ENCODE assay signal across 8 mouse cellular contexts in genomic region chr12:91849045-91849467, GRCm38 (mm10). TPM values are rescaled to one million over a fixed set of nuclear protein-coding genes. Genes with fewer than 3 reads are reported as not detected.
A peak's percentile ranks its signal among the peaks of the same experiment; 100 is the strongest.
DNase-seq lines count a peak whose midpoint lies in the region; ATAC-seq and TF ChIP-seq lines count a peak whose summit lies in the region.

Gene Sel1l, minus strand, starts transcription at chr12:91849157.

- peak within 1 kb of the TSS; percentile 84 for H3K4me3 ChIP-seq in hindbrain, embryonic 13.5 days

- H3K27me3 ChIP-seq in Patski, result peaks cover 9% of the 10 kb centered on the region
- no peaks in the 10 kb centered on the region for H3K27me3 ChIP-seq in hindbrain, embryonic 13.5 days

- 0 out of 2 replicates have a peak, but pooled peaks cover under 1% of the 10 kb centered on the region for H3K36me3 ChIP-seq in hindbrain, embryonic 13.5 days

- peak within 1 kb of the TSS; percentile 92 for H3K9ac ChIP-seq in hindbrain, embryonic 13.5 days

- in situ Hi-C loops in Patski (cut with MboI; ENCODE audit: low pct_unique_long_range_greater_than_20kb), result no loop called here

- TF ChIP-seq CTCF in Patski (IDR thresholded peaks at IDR 0.05), result no peak

- no peaks in the 10 kb centered on the region for H3K9me3 ChIP-seq in hindbrain, embryonic 13.5 days

- POLR2A ChIA-PET in Patski (lab: Charles Lee), result no interaction called here

- peak; percentile 100 for ATAC-seq in Patski
- ATAC-seq in hindbrain, embryonic 13.5 days (ENCODE audit: low FRiP score), result peak; percentile 100

- H3K4me1 ChIP-seq in hindbrain, embryonic 13.5 days (replicated peaks), result peaks cover 21% of the 10 kb centered on the region

- peak; percentile 94 for DNase-seq in Patski (ENCODE audit: low read depth, low spot score)
- DNase-seq in cerebellum, postnatal 14 days, result peak; percentile 97
- DNase-seq in frontal cortex, postnatal 14 days (ENCODE audit: low spot score in 2 of 2), result peak; percentile 97 to 99
- DNase-seq in layer of hippocampus, postnatal 25 days (ENCODE audit: extremely low spot score in 1 of 2, low spot score in 1 of 2), result peak; percentile 86 to 89
- peak; percentile 100 for DNase-seq in lung, postnatal 25 days (ENCODE audit: low spot score)
- peak; percentile 99 for DNase-seq in retina, embryonic 14.5 days (ENCODE audit: low spot score)
- peak; percentile 96 for DNase-seq in thymus, postnatal 4 days

- peak within 1 kb of the TSS; percentile 91 for H3K4me2 ChIP-seq in hindbrain, embryonic 13.5 days

- H3K27ac ChIP-seq in hindbrain, embryonic 13.5 days, result peak within 1 kb of the TSS; percentile 86

- CTCF ChIA-PET in Patski (lab: Charles Lee), result no interaction called here

- WGBS in hindbrain, embryonic 13.5 days, result under 1% methylated on average over 32 of the region's 35 CpGs

RNA-seq across cellular contexts. Expression of gene Sel1l, which starts in this region (rescaled TPM):
- polyA plus RNA-seq in Patski (2021), result 73.1 TPM
- 105 and 106 TPM in 2 replicates for polyA plus RNA-seq in hindbrain, embryonic 13.5 days (2015; fragmentation: Nextera tagmentation; extraction: Ambion mirVana)
- total RNA-seq in layer of hippocampus, postnatal 25 days (2021), result 100 to 1,000 TPM; 152 to 167 TPM

Comparison
In these comparisons a context has a peak if more than half of its experiments do, and no peak if none do; other contexts are left out.
1. Peak in every context shown above with its lines: DNase-seq, ATAC-seq, H3K4me3 ChIP-seq and H3K27ac ChIP-seq.